Mouse (Mus musculus) naive thymus-derived CD4-positive, alpha-beta T cell, adult 2 months (primary cell): ENCODE measurements around the gene Kras.

ENCODE experiments used
- DNase-seq: peaks from one replicate; pipeline ENCODE4 v3.0.0-alpha.2; 2011; ENCODE audit warnings: low read depth

The Kras gene

DNA sequence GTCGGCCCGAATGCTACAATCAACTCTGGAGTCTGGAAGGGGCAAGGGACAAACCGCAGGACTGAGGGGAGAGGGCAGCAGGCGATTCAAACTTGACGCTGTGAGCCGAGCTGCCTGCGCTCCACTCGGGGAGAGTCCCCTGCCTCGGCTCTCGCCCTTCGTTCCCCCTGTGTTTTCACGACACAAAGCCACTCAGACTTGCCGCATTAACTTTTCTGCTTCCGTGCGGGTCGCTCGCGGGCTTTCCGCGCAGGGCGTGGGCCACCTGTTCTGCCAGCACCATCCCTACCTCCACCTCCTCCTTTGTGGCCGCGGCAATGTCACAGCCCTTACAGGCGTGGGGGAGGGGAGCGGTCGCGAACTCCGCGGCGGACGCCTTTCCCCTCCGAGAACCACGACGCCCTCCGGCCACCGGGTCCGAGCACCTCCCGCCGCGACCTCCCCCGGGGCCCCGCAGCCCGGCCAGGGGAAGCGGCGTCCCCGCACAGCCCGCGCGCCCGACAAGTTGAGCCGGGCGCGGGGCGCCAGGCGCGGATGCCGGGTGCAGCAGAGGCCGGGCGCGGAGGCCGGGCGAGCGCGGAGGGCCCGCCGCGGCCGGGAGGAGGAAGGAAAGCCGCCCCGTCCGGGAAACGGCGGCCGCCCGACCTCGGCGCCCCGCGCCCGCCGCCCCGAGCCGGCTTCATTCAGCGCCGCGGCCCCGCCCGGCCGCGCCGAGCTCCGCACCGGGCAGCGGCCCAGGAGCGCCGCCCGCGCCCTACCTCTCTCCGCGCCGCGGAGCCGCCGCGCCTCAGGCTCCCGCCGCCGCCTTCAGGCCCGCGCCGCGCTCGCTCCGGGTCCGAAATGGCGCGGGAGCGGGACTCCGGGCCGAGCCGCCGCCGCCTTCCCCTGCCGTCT is 501 bp downstream of the Kras start:
- DNase-seq: peak; percentile 83

GRCm38 (mm10) chr6:145247886-145248285 is 2.2 kb downstream of the Kras start:
- DNase-seq: no peak

DNA sequence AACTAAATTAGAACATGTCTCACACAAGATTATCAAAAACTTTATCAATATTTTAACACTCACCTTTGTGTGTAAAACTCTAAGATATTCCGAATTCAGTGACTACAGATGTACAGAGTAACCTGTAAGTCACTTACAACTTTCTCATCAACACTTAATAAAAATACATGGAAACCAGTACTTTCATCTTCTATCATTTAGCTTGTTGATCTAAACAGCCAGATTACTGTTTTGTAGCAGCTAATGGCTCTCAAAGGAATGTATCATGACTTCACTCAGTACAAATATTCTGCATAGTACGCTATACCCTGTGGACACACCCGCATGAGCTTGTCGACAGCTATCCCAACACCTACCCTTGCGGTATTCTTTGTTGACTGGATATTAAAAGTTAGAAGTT is 3.2 kb downstream of the Kras start:
- no peak for DNase-seq

GRCm38 (mm10) chr6:145242521-145242920 is 7.5 kb downstream of the Kras start:
- peak; percentile 76 for DNase-seq

GRCm38 (mm10) chr6:145240285-145240684 is 9.8 kb downstream of the Kras start:
- no peak for DNase-seq

DNA sequence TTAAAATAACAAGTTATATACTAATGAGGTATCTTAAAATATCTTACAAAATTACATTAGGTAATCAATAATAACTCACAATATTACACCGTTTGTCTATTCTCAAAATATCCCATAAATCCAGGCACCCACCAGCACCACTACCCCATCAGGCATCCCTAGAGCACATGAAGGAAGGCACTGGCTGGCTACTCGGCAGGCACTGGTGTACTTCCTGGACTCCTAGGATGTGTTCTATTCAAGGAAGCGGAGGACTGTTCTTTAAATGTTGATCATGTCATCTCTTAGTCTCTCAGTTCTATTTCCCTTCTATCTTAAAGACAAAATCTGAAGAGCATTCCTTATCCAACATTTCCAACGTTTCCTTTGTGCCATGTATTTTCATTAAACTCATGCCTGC is 12.9 kb downstream of the Kras start:
- no peak for DNase-seq

DNA sequence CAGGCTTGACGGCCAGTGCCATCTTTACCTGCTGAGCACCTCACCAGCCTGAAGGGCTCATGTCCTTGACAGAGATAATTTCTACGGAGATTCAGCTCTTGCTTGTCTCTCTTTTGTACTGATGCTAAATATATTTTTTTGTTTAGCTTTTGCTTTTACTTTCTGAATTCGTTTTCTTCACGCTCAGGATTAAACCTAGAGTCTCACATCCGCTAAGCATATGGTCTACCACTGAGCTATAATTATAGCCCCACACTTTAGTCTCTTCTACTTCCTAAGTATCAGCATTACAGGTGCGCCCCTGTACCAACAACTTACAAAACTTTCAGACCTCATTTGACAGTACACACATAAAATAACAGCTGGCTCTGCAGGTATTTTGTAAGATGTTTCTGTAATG is 14.7 kb downstream of the Kras start:
- no peak for DNase-seq

GRCm38 (mm10) chr6:145234391-145234790 is 15.6 kb downstream of the Kras start:
- no peak for DNase-seq

GRCm38 (mm10) chr6:145226296-145226695 is 23.7 kb downstream of the Kras start:
- no peak for DNase-seq

DNA sequence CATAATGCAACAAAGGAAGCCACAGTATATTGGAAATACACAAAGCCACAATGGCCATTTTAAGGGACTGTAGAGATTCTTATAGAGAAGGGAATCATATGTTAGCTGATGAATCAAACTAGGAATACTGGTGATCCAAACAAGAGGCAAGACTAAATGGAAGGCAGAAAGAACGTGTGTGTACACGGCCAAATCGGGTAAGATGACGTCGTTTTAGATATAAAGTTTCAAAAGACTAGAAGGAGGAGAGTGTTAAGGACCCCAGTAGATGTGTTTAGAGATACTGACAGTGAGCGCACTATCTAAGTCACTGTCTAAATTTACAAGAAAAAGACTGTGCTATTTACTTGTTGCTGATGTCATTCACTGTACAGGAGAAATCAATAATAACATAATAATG is 25.8 kb downstream of the Kras start:
- no peak for DNase-seq

DNA sequence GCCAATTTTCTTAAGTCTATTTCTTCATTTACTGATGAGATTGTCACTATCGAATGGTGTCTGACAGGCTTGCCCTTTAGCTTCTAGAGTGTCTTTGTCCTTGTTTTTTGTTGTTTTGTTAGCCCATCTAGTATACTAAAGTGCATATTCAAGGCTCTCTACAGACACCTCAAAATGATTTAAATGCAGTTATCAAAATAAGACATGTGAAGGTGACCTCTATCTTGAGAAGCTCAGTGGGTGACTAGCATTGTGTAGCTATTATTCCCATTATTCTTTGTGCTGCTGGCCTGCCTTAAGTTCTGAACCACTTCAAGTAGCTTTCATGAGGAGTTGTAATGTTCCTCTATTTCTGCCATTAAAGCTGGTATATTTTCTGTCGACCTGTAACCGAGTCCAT is 34.2 kb downstream of the Kras start:
- DNase-seq: no peak

- no peak for DNase-seq
These were observed 36.1 kb downstream of the Kras start for GRCm38 (mm10) chr6:145213916-145214315.

- peak; percentile 68 for DNase-seq
These were observed 38.4 kb downstream of the Kras start for GRCm38 (mm10) chr6:145211376-145212305.

GRCm38 (mm10) chr6:145210816-145211338 is 39.2 kb downstream of the Kras start, which contains the start of the genes Casc1 and Etfrf1:
Gene Casc1, minus strand, starts transcription at chr6:145211005.
Gene Etfrf1, plus strand, starts transcription at chr6:145211134.
- peak; percentile 99 for DNase-seq

GRCm38 (mm10) chr6:145210056-145210680 is 39.9 kb downstream of the Kras start:
- no peak for DNase-seq

- no peak for DNase-seq
These were observed 44.9 kb downstream of the Kras start for GRCm38 (mm10) chr6:145205142-145205541.

DNA sequence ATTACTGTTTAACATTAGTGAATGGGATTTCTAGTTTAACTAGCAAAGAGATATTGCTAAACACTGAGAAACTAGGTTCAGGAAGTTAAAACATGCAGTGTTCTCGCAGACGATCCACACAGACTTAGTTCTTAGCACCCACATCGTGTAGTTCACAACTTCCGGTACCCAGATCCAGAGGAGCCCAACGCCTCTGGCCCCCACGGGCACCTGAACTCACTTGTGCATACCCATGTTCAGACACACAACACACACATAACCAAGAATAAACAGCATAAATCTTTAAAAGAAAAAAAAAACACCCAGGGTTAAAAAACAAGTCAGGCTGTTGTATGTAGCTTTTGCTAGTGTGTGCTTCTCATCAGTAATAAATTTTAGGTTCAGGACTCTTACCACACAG is 45.6 kb downstream of the Kras start:
- DNase-seq: no peak

DNA sequence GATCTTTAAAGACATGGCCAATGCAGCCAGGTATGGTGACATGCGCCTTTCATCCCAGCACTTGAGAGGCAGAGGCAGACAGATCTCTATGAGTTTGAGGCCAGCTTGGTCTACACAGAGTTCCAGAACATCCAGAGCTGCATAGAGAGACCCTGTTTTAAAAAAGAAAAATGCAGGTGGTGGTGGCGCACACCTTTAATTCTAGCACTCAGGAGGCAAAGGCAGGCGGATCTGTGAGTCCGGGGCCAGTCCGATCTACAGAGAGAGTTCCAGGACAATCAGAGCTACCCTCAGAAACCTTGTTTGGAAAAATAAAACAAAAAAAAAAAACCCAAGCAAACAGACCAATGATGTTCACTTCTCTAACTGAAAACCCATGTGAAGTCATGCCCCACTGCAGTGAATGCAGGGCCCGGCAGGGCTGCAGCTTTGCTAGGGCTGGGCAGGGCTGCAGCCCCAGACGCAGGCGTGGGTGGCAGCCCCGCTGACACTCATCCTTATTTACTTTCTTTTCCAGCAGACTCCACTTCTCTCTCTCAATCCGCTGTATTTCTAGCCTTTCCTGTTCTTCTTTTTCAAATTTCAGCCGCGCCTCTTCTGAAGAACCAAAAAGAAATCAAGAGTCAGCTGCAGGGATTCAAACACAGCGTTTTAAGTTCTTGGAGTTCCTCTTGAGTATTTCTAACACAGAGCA is 47.5 kb downstream of the Kras start:
- DNase-seq: no peak

DNA sequence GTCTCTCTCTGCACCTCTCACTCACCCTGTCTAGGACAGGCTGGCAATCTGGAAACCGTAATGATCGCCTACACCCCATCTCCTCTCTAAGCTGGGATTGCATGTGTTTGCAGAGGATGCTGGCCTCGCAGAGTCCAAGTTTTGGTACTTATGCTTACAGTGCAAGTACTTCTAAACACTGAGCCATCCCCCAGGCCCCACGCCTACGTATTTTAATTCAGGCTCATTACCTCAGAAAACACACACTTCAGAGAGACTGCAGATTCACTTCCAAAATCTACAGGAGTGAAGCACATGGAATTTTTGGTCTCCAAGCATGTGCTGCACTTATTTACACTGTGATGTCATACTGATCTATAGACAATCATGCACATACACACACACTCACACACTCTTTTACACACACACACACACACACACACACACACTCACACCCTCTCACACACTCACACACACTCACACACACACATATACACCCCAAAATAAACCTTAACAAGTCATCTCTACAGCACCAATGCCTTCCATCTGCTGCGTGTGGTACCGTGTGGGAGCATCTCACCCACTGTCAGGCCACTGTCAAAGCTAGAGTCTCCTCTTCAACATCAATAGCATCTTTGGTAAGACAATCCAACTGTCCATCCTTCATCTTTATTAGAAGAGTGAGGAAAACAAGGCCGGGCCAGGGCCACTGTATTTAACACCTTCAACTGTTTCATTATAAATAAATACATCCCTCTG is 51.9 kb downstream of the Kras start:
- DNase-seq: no peak

GRCm38 (mm10) chr6:145193446-145193845 is 56.6 kb downstream of the Kras start:
- DNase-seq: peak; percentile 83

DNA sequence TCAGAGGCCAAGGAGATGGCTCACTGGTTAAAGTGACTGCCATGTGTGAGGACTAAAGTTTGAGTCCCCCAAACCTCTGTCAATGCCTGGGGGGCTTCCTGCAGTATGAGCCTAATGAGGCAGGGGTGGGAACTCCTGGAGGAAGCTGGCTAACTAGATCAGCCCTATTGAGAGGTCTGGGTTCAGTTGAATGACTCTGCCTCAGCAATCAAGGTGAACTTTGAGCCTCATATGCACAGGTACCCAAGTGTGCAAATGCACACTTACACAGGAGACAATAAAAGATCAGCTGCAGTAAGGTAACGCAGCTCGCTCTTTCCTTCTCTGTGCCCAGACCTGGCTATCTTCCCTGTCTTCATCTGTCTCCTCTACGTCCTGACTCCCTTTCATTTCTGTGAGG is 57.0 kb downstream of the Kras start:
- DNase-seq: no peak
